Mouse (Mus musculus): ENCODE measurements around the gene Mrpl34. TPM values are rescaled to one million over a fixed set of nuclear protein-coding genes. Genes with fewer than 3 reads are reported as not detected.
A peak's percentile ranks its signal among the peaks of the same experiment; 100 is the strongest.

Mrpl34 gene
- polyA plus RNA-seq, 1 experiment from 2014 or later: 203 TPM

GRCm38 (mm10) chr8:71496481-71496880 is 31.7 kb downstream of the Mrpl34 start:
- Histone ChIP-seq H3K36me3 (peaks cover 26% of the 10 kb centered on the region), H3K27me3 (no peaks in the 10 kb centered on the region), H3K9me3 (no peaks in the 10 kb centered on the region), H3K9ac (replicated peaks) (no peak overlapping the region), H3K4me2 (no peak overlapping the region), H3K4me3 (replicated peaks) (no peak overlapping the region), H3K4me1 (replicated peaks) (peaks cover 27% of the 10 kb centered on the region), H3K27ac (no peak overlapping the region)
- WGBS: 33% methylated on average over 11 of the region's 11 CpGs
- no peak for ATAC-seq (ENCODE audit: insufficient number of reproducible peaks, insufficient read depth, low FRiP score, low TSS enrichment, low read depth)

GRCm38 (mm10) chr8:71497077-71497645 is 32.4 kb downstream of the Mrpl34 start:
- WGBS: 80% methylated on average over 1 of the region's 1 CpGs
- H3K36me3 ChIP-seq: peaks cover 19% of the 10 kb centered on the region
- no peak for ATAC-seq (ENCODE audit: insufficient number of reproducible peaks, insufficient read depth, low FRiP score, low TSS enrichment, low read depth)
- H3K27ac ChIP-seq: no peak overlapping the region
- H3K4me2 ChIP-seq: no peak overlapping the region
- H3K9me3 ChIP-seq: no peaks in the 10 kb centered on the region
- no peak overlapping the region for H3K4me3 ChIP-seq (replicated peaks)
- peaks cover 27% of the 10 kb centered on the region for H3K4me1 ChIP-seq (replicated peaks)
- H3K9ac ChIP-seq (replicated peaks): no peak overlapping the region; the same call in 1 of the 2 replicates
- no peaks in the 10 kb centered on the region for H3K27me3 ChIP-seq

- Histone ChIP-seq H3K9ac (replicated peaks) (0 out of 2 replicates have a peak overlapping the region, but pooled peaks have one; percentile 23), H3K4me2 (peak overlapping the region; percentile 38), H3K27me3 (no peaks in the 10 kb centered on the region), H3K36me3 (peaks cover 11% of the 10 kb centered on the region; the same call in 1 of the 2 replicates), H3K9me3 (no peaks in the 10 kb centered on the region), H3K4me1 (replicated peaks) (peaks cover 27% of the 10 kb centered on the region), H3K27ac (peak overlapping the region; percentile 74), H3K4me3 (replicated peaks) (no peak overlapping the region)
- ATAC-seq (ENCODE audit: insufficient number of reproducible peaks, insufficient read depth, low FRiP score, low TSS enrichment, low read depth): no peak
- WGBS: 19% methylated on average over 15 of the region's 15 CpGs
Observed at GRCm38 (mm10) chr8:71497881-71498501, 33.2 kb downstream of the Mrpl34 start.

- H3K4me1 ChIP-seq (replicated peaks): peaks cover 27% of the 10 kb centered on the region
- 0 out of 2 replicates have a peak overlapping the region, but pooled peaks have one; percentile 19 for H3K9ac ChIP-seq (replicated peaks)
Observed at GRCm38 (mm10) chr8:71498816-71499690, 34.3 kb downstream of the Mrpl34 start.

GRCm38 (mm10) chr8:71504349-71504748 is 39.6 kb downstream of the Mrpl34 start:
- Histone ChIP-seq H3K36me3 (no peaks in the 10 kb centered on the region), H3K4me2 (no peak overlapping the region), H3K27me3 (peaks cover 42% of the 10 kb centered on the region), H3K9ac (replicated peaks) (no peak overlapping the region), H3K4me1 (replicated peaks) (peaks cover 8% of the 10 kb centered on the region), H3K27ac (no peak overlapping the region), H3K9me3 (no peaks in the 10 kb centered on the region), H3K4me3 (replicated peaks) (no peak overlapping the region)
- 78% methylated on average over 4 of the region's 4 CpGs for WGBS
- no peak for ATAC-seq (ENCODE audit: insufficient number of reproducible peaks, insufficient read depth, low FRiP score, low TSS enrichment, low read depth)

More at GRCm38 (mm10) chr8:71498816-71499690, 34.3 kb downstream of the Mrpl34 start:
- 18% methylated on average over 16 of the region's 16 CpGs for whole genome bisulfite sequencing
- H3K9me3 ChIP-seq: no peaks in the 10 kb centered on the region
- H3K36me3 ChIP-seq: peaks cover 3% of the 10 kb centered on the region; the same call in 1 of the 2 replicates
- H3K4me3 ChIP-seq (replicated peaks): no peak overlapping the region
- ATAC-seq (ENCODE audit: insufficient number of reproducible peaks, insufficient read depth, low FRiP score, low TSS enrichment, low read depth): no peak
- peak overlapping the region; percentile 74; the same call in 1 of the 2 replicates for H3K27ac ChIP-seq
- peak overlapping the region; percentile 38 for H3K4me2 ChIP-seq
- no peaks in the 10 kb centered on the region for H3K27me3 ChIP-seq

GRCm38 (mm10) chr8:71505326-71505725 is 40.6 kb downstream of the Mrpl34 start:
- Histone ChIP-seq H3K27ac (no peak overlapping the region), H3K27me3 (peaks cover 52% of the 10 kb centered on the region), H3K4me1 (replicated peaks) (peaks cover 8% of the 10 kb centered on the region; the same call in 1 of the 2 replicates), H3K4me3 (replicated peaks) (no peak overlapping the region), H3K4me2 (no peak overlapping the region), H3K9ac (replicated peaks) (no peak overlapping the region), H3K36me3 (no peaks in the 10 kb centered on the region), H3K9me3 (no peaks in the 10 kb centered on the region)
- WGBS: 84% methylated on average over 4 of the region's 4 CpGs
- ATAC-seq (ENCODE audit: insufficient number of reproducible peaks, insufficient read depth, low FRiP score, low TSS enrichment, low read depth): no peak

- H3K4me2 ChIP-seq: no peak overlapping the region
- H3K27me3 ChIP-seq: peaks cover 59% of the 10 kb centered on the region
- no peaks in the 10 kb centered on the region for H3K9me3 ChIP-seq
- WGBS: 75% methylated on average over 4 of the region's 4 CpGs
- no peak overlapping the region for H3K27ac ChIP-seq
- H3K4me1 ChIP-seq (replicated peaks): peaks cover 8% of the 10 kb centered on the region; the same call in 1 of the 2 replicates
- no peak overlapping the region for H3K4me3 ChIP-seq (replicated peaks)
- no peak for ATAC-seq (ENCODE audit: insufficient number of reproducible peaks, insufficient read depth, low FRiP score, low TSS enrichment, low read depth)
- H3K36me3 ChIP-seq: no peaks in the 10 kb centered on the region
- no peak overlapping the region for H3K9ac ChIP-seq (replicated peaks)
Observed at GRCm38 (mm10) chr8:71505979-71506378, 41.2 kb downstream of the Mrpl34 start.

GRCm38 (mm10) chr8:71507589-71508104 is 42.9 kb downstream of the Mrpl34 start:
- under 1% methylated on average over 61 of the region's 61 CpGs for WGBS
- H3K27me3 ChIP-seq: peaks cover 68% of the 10 kb centered on the region
- H3K4me2 ChIP-seq: peak overlapping the region; percentile 75
- peak; percentile 37; the same call in 1 of the 2 replicates for ATAC-seq (ENCODE audit: insufficient number of reproducible peaks, insufficient read depth, low FRiP score, low TSS enrichment, low read depth)
- no peak overlapping the region for H3K27ac ChIP-seq
- H3K9me3 ChIP-seq: no peaks in the 10 kb centered on the region
- H3K36me3 ChIP-seq: no peaks in the 10 kb centered on the region
- peak overlapping the region; percentile 47 for H3K4me3 ChIP-seq (replicated peaks)
- peaks cover 8% of the 10 kb centered on the region; the same call in 1 of the 2 replicates for H3K4me1 ChIP-seq (replicated peaks)
- H3K9ac ChIP-seq (replicated peaks): peak overlapping the region; percentile 35; the same call in 1 of the 2 replicates

GRCm38 (mm10) chr8:71509316-71509715 is 44.6 kb downstream of the Mrpl34 start:
- Histone ChIP-seq H3K4me2 (peak overlapping the region; percentile 5), H3K27ac (no peak overlapping the region), H3K27me3 (peaks cover 68% of the 10 kb centered on the region), H3K9ac (replicated peaks) (no peak overlapping the region), H3K9me3 (no peaks in the 10 kb centered on the region), H3K4me1 (replicated peaks) (peaks cover 8% of the 10 kb centered on the region; the same call in 1 of the 2 replicates), H3K36me3 (no peaks in the 10 kb centered on the region), H3K4me3 (replicated peaks) (peak overlapping the region; percentile 1; the same call in 1 of the 2 replicates)
- no peak for ATAC-seq (ENCODE audit: insufficient number of reproducible peaks, insufficient read depth, low FRiP score, low TSS enrichment, low read depth)
- 66% methylated on average over 2 of the region's 2 CpGs for WGBS

GRCm38 (mm10) chr8:71511644-71512043 is 46.9 kb downstream of the Mrpl34 start, which contains the start of gene Plvap:
Plvap (minus strand) TSS chr8:71511752.
- Histone ChIP-seq H3K4me1 (replicated peaks) (peaks cover 8% of the 10 kb centered on the region; the same call in 1 of the 2 replicates), H3K27me3 (peaks cover 51% of the 10 kb centered on the region), H3K36me3 (no peaks in the 10 kb centered on the region), H3K9me3 (no peaks in the 10 kb centered on the region), H3K4me2 (no peak within 1 kb of the TSS), H3K9ac (replicated peaks) (no peak within 1 kb of the TSS), H3K27ac (no peak within 1 kb of the TSS), H3K4me3 (replicated peaks) (peak within 1 kb of the TSS; percentile 5)
- ATAC-seq (ENCODE audit: insufficient number of reproducible peaks, insufficient read depth, low FRiP score, low TSS enrichment, low read depth): no peak
- WGBS: 60% methylated on average over 13 of the region's 14 CpGs
